Mouse (Mus musculus): Measurements from ENCODE around the gene Pbxip1.

- TF ChIP-seq ZNF384 (IDR thresholded peaks at IDR 0.05; ENCODE audit: low read depth, low read length), result no peak
- TF ChIP-seq ZC3H11A (IDR thresholded peaks at IDR 0.05; ENCODE audit: borderline replicate concordance, low read depth, low read length), result no peak
- no peak for TF ChIP-seq MAFK (IDR thresholded peaks at IDR 0.05; ENCODE audit: insufficient read depth, low read depth, low read length)
- no peak for TF ChIP-seq CHD2 (IDR thresholded peaks at IDR 0.05; ENCODE audit: low read depth, low read length)
Observed at GRCm38 (mm10) chr3:89468268-89468667, 31.8 kb downstream of the Pbxip1 start.

Measured in ES-E14 (cell line).